Comparison of ENCODE assay signal across 7 mouse cellular contexts in genomic region chr7:16310020-16310520, GRCm38 (mm10). TPM values are rescaled to one million over a fixed set of nuclear protein-coding genes. Genes with fewer than 3 reads are reported as not detected.
DNase-seq lines count a peak whose midpoint lies in the region; ATAC-seq and TF ChIP-seq lines count a peak whose summit lies in the region.

No protein-coding gene starts in this region.

- peaks cover 13% of the 10 kb centered on the region for H3K4me1 ChIP-seq in hindbrain, postnatal 0 days (ENCODE audit: insufficient read depth, low read length)

- ATAC-seq in common myeloid progenitor, adult 5-6 weeks (replicated peaks; ENCODE audit: low read depth, poor library complexity, severe bottlenecking): peak; percentile 40
- peak; percentile 6 for ATAC-seq in hindbrain, postnatal 0 days
- ATAC-seq in megakaryocyte-erythroid progenitor cell, adult 5-6 weeks (replicated peaks; ENCODE audit: low FRiP score, low TSS enrichment, poor library complexity, severe bottlenecking): peak; percentile 52

- H3K9me3 ChIP-seq in hindbrain, postnatal 0 days (ENCODE audit: low read length): no peaks in the 10 kb centered on the region

- H3K27ac ChIP-seq in hindbrain, postnatal 0 days: peak overlapping the region; percentile 65

- H3K36me3 ChIP-seq in hindbrain, postnatal 0 days (ENCODE audit: insufficient read depth, low read length): no peaks in the 10 kb centered on the region

- DNase-seq in adrenal gland, adult 18-20 months (ENCODE audit: low spot score in 2 of 2): peak; percentile 84 to 90
- peak; percentile 73 to 84 for DNase-seq in gastrocnemius, adult 8-10 months (ENCODE audit: low spot score in 2 of 2)
- peak; percentile 78 for DNase-seq in hindbrain, postnatal 0 days (ENCODE audit: low spot score)
- DNase-seq in left cerebral cortex, postnatal 25 days (ENCODE audit: low spot score in 2 of 2): peak; percentile 67 to 82
- peak; percentile 84 for DNase-seq in right cerebral cortex, postnatal 4 days

- peak; percentile 73 for TF ChIP-seq CTCF in hindbrain, postnatal 0 days (IDR thresholded peaks at IDR 0.05; ENCODE audit: low read depth)

- peak overlapping the region; percentile 92 for H3K4me2 ChIP-seq in hindbrain, postnatal 0 days (ENCODE audit: low read depth, low read length)

- intact Hi-C loops in left cerebral cortex, postnatal 25 days (cut with DNase I): loop anchor here (1.0 kb wide), 1 partner anchor 15 kb away; no protein-coding TSS in a partner anchor

- WGBS in hindbrain, postnatal 0 days: under 1% methylated on average over 38 of the region's 56 CpGs

- no peaks in the 10 kb centered on the region for H3K27me3 ChIP-seq in hindbrain, postnatal 0 days (ENCODE audit: insufficient read depth, low read length)

- peak overlapping the region; percentile 57 for H3K9ac ChIP-seq in hindbrain, postnatal 0 days (replicated peaks; ENCODE audit: low read length)

- peak overlapping the region; percentile 60 for H3K4me3 ChIP-seq in hindbrain, postnatal 0 days (ENCODE audit: low read length)

RNA-seq across cellular contexts. Expression of gene Bbc3, which starts 1.9 kb away (rescaled TPM):
- total RNA-seq in adrenal gland, adult 18-20 months (2021): 1 to 10 TPM; 5.2 to 6.0 TPM
- total RNA-seq in common myeloid progenitor, adult 5-6 weeks (2017): 1.4 and 2.5 TPM in 2 replicates
- total RNA-seq in gastrocnemius, adult 8-10 months (2022): 1 to 10 TPM; 1.4 to 2.1 (median 1.5) TPM
- total RNA-seq in hindbrain, postnatal 0 days (2014; rRNA removed): 51.0 and 55.8 TPM in 2 replicates
- 32.2 and 33.3 TPM in 2 replicates for polyA plus RNA-seq in hindbrain, postnatal 0 days (2015; fragmentation: Nextera tagmentation; extraction: Ambion mirVana)
- total RNA-seq in left cerebral cortex, postnatal 25 days (2021): 10 to 100 TPM in 1 of 2 experiments, 1 to 10 TPM in 1; 9.2 to 10.9 TPM
- total RNA-seq in megakaryocyte-erythroid progenitor cell, adult 5-6 weeks (2014; fragmentation: Nextera tagmentation): 1.8 and 2.9 TPM in 2 replicates
- 3.1 and 4.4 TPM in 2 replicates for total RNA-seq in megakaryocyte-erythroid progenitor cell, adult 5-6 weeks (2017)

RNA-seq across cellular contexts. Expression of gene Ccdc9, which starts 23.5 kb away (rescaled TPM):
- 10 to 100 TPM; 52.2 to 59.2 TPM for total RNA-seq in adrenal gland, adult 18-20 months (2021)
- total RNA-seq in common myeloid progenitor, adult 5-6 weeks (2017): 53.6 and 123 TPM in 2 replicates
- total RNA-seq in gastrocnemius, adult 8-10 months (2022): 10 to 100 TPM; 28.4 to 37.4 (median 32.2) TPM
- total RNA-seq in hindbrain, postnatal 0 days (2014; rRNA removed): 11.8 and 27.9 TPM in 2 replicates
- 13.4 and 14.8 TPM in 2 replicates for polyA plus RNA-seq in hindbrain, postnatal 0 days (2015; fragmentation: Nextera tagmentation; extraction: Ambion mirVana)
- total RNA-seq in left cerebral cortex, postnatal 25 days (2021): 10 to 100 TPM; 81.6 to 86.9 TPM
- total RNA-seq in megakaryocyte-erythroid progenitor cell, adult 5-6 weeks (2014; fragmentation: Nextera tagmentation): 57.1 and 65.7 TPM in 2 replicates
- total RNA-seq in megakaryocyte-erythroid progenitor cell, adult 5-6 weeks (2017): 106 and 110 TPM in 2 replicates

RNA-seq across cellular contexts. Expression of gene Inafm1, which starts 36.7 kb away (rescaled TPM):
- total RNA-seq in adrenal gland, adult 18-20 months (2021): 10 to 100 TPM; 21.1 to 21.8 TPM
- total RNA-seq in common myeloid progenitor, adult 5-6 weeks (2017): 15.1 and 18.0 TPM in 2 replicates
- 10 to 100 TPM; 13.6 to 19.4 (median 15.8) TPM for total RNA-seq in gastrocnemius, adult 8-10 months (2022)
- total RNA-seq in hindbrain, postnatal 0 days (2014; rRNA removed): 56.0 and 71.3 TPM in 2 replicates
- 74.1 and 78.4 TPM in 2 replicates for polyA plus RNA-seq in hindbrain, postnatal 0 days (2015; fragmentation: Nextera tagmentation; extraction: Ambion mirVana)
- 10 to 100 TPM; 32.5 to 34.8 TPM for total RNA-seq in left cerebral cortex, postnatal 25 days (2021)
- 23.3 and 28.3 TPM in 2 replicates for total RNA-seq in megakaryocyte-erythroid progenitor cell, adult 5-6 weeks (2014; fragmentation: Nextera tagmentation)
- 14.8 and 18.4 TPM in 2 replicates for total RNA-seq in megakaryocyte-erythroid progenitor cell, adult 5-6 weeks (2017)

RNA-seq across cellular contexts. Expression of gene C5ar1, which starts 50.7 kb away (rescaled TPM):
- 10 to 100 TPM in 1 of 2 experiments, 1 to 10 TPM in 1; 7.0 to 13.1 TPM for total RNA-seq in adrenal gland, adult 18-20 months (2021)
- 0.55 TPM in 1 of 2 replicates, not detected in the other for total RNA-seq in common myeloid progenitor, adult 5-6 weeks (2017)
- 1 to 10 TPM in 2 of 4 experiments, under 1 TPM in 2; 0.44 to 1.4 (median 0.92) TPM for total RNA-seq in gastrocnemius, adult 8-10 months (2022)
- 1.4 and 1.9 TPM in 2 replicates for total RNA-seq in hindbrain, postnatal 0 days (2014; rRNA removed)
- polyA plus RNA-seq in hindbrain, postnatal 0 days (2015; fragmentation: Nextera tagmentation; extraction: Ambion mirVana): 0.93 and 1.5 TPM in 2 replicates
- 1 to 10 TPM in 1 of 2 experiments, under 1 TPM in 1; 0.78 to 2.2 TPM for total RNA-seq in left cerebral cortex, postnatal 25 days (2021)
- total RNA-seq in megakaryocyte-erythroid progenitor cell, adult 5-6 weeks (2014; fragmentation: Nextera tagmentation): 0.22 TPM in 1 of 2 replicates, not detected in the other
- 0.23 TPM in 1 of 2 replicates, not detected in the other for total RNA-seq in megakaryocyte-erythroid progenitor cell, adult 5-6 weeks (2017)

Comparison
In these comparisons a context has a peak if more than half of its experiments do, and no peak if none do; other contexts are left out.
1. Peak in every context shown above with its lines: DNase-seq, ATAC-seq, H3K4me3 ChIP-seq and H3K27ac ChIP-seq.